Mouse (Mus musculus) embryonic facial prominence, embryonic 14.5 days (tissue): ENCODE data around the gene Man1c1. TPM values are rescaled to one million over a fixed set of nuclear protein-coding genes. Genes with fewer than 3 reads are reported as not detected.

ENCODE experiments used
- ATAC-seq: fragments of 200-750 bp; cut with Nextera tagmentation; 2 replicates; pipeline ENCODE4 v1.8.0; 2017; ENCODE audit warnings: low read depth, moderate number of reproducible peaks, moderate TSS enrichment
- DNase-seq: peaks from one replicate; pipeline ENCODE4 v3.0.0-alpha.2; 2015; ENCODE audit warnings: low spot score
- H3K27ac ChIP-seq: fragments of 300-500 bp; sonication (generic); replicated peaks from 2 replicates; pipeline ENCODE4 v1.5.1; 2014; ENCODE audit warnings: low read depth, mild to moderate bottlenecking, low read length, moderate library complexity
- H3K27me3 ChIP-seq: fragments of 300-500 bp; sonication (generic); replicated peaks from 2 replicates; pipeline ENCODE4 v1.6.1; 2014; ENCODE audit warnings: low read length; ENCODE audit not compliant: control insufficient read depth, insufficient read depth
- H3K36me3 ChIP-seq: fragments of 300-500 bp; sonication (generic); 2 replicates; pipeline ENCODE4 v1.6.1; 2014; ENCODE audit warnings: low read length, mixed read lengths; ENCODE audit not compliant: control insufficient read depth, insufficient read depth
- H3K4me1 ChIP-seq: fragments of 300-500 bp; sonication (generic); 2 replicates; pipeline ENCODE4 v1.6.1; 2014; ENCODE audit warnings: antibody characterized with exemption, low read length; ENCODE audit not compliant: control insufficient read depth, insufficient read depth
- H3K4me2 ChIP-seq: fragments of 300-500 bp; sonication (generic); 2 replicates; pipeline ENCODE4 v1.6.1; 2014; ENCODE audit warnings: low read depth, mild to moderate bottlenecking, low read length, moderate library complexity, mixed read lengths
- H3K4me3 ChIP-seq: fragments of 300-500 bp; sonication (generic); 2 replicates; pipeline ENCODE4 v1.5.1; 2014; ENCODE audit warnings: low read depth, mild to moderate bottlenecking, low read length
- H3K9ac ChIP-seq: fragments of 300-500 bp; sonication (generic); 2 replicates; pipeline ENCODE4 v1.6.1; 2014; ENCODE audit warnings: low read depth, mild to moderate bottlenecking, low read length, moderate library complexity, mixed read lengths
- H3K9me3 ChIP-seq: fragments of 300-500 bp; sonication (generic); 2 replicates; pipeline ENCODE4 v1.6.1; 2016; ENCODE audit warnings: low read length; ENCODE audit not compliant: control insufficient read depth
- WGBS: fragments of 180-500 bp; shearing (Covaris S2); extraction: QIAGEN DNeasy Blood & Tissue Kit; methylation state at CpG from one replicate; pipeline ENCODE4 v1.1.7; 2014; 5-methylcytosine and 5-hydroxymethylcytosine counted together
- polyA plus RNA-seq: library from polyadenylated mRNA; unstranded; fragments of >200 nt; fragmentation: Nextera tagmentation; extraction: Ambion mirVana; gene quantifications from 2 replicates; pipeline ENCODE4 v1.2.1, GENCODE M21; 2014

Gene Man1c1
- 5.1 and 6.5 TPM in 2 replicates for polyA plus RNA-seq

DNA sequence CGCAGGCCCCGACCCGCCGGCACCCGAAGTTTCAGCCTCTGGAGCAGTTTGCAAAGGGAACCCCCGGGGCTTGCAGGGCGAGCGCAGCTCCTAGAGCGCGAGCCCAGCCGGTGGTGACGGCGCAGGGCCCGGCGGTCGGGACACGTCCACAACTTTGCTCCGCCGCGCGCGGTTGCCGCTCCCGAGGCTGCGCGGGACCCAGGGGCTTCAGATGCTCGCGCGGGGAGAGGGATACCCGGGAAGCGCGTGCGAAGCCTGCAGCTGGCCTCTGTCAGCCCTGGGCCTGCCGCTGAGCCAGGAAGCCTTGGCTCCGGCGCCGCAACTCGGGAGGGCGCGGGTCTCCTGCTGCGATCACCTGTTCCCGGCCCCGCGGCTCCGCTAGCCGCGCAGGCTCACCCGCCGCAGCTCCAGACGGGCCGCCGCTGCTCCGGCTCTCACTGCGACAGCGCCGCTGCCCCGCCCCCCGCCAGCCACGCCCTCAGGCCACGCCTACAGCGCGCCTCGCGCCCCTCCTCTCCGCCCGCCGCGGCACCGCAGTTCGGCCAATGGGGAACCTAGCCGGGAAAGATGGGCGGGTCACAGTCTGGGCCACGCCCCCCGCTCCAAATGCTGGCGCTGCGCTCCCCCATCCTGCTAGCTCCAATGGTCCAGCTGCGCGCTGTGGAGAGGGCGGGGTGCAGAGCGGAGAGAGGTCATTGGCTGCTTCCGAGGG, at the start of gene Man1c1:
Gene Man1c1 (minus strand): TSS at position 456 of the 712 bp plus-strand sequence.
- H3K9ac ChIP-seq, result peak within 1 kb of the TSS; percentile 75
- H3K36me3 ChIP-seq, result no peaks in the 10 kb centered on the region
- peak within 1 kb of the TSS; percentile 100 for H3K4me2 ChIP-seq
- peak within 1 kb of the TSS; percentile 66 for H3K4me3 ChIP-seq
- DNase-seq (peak; percentile 98), ATAC-seq (peak; percentile 96)
- peaks cover 11% of the 10 kb centered on the region; the same call in 1 of the 2 replicates for H3K4me1 ChIP-seq
- peaks cover 25% of the 10 kb centered on the region for H3K27me3 ChIP-seq
- H3K9me3 ChIP-seq, result no peaks in the 10 kb centered on the region
- no peak within 1 kb of the TSS for H3K27ac ChIP-seq
- WGBS, result 0% methylated on average over 9 of the region's 81 CpGs

DNA sequence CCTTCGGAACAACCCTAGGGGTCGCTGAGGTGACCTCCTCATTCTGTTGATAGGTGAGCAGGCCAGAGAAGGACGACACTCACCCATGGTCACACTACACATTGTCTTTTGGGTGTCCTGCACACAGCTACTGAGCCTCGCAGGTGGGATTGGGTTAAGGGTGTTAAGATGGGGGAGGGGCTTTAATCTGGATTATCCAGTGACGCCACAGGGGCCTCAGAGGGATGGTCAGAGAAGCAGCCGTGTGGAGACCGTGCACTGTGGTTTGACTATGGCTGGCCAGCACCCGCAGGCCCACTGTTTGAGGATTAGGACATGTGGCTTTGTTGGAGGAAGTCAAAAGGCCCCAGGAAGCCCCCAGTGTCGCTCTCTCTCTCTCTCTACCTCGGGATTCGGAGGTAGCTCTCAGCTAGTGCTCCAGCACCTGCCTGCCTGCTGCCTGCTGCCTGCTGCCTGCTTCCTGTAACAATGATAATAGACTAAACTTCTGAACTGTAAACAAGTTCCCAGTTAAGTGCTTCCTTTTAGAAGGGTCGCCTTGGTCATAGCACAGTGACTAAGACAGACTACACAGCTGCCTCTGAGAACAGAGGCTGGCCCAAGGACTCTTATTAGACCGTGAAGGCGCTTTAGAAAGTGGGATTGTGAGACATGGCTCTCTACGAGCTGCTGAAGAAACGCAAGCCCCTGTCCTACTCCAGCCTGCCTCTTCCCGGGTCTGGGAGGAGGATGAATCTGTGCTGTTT, 49.6 kb upstream of the Man1c1 start:
- 48% methylated on average over 17 of the region's 17 CpGs for WGBS
- Histone ChIP-seq H3K36me3 (peaks cover 16% of the 10 kb centered on the region), H3K4me2 (no peak overlapping the region), H3K9me3 (no peaks in the 10 kb centered on the region), H3K4me3 (no peak overlapping the region), H3K4me1 (peaks cover 17% of the 10 kb centered on the region), H3K27me3 (no peaks in the 10 kb centered on the region), H3K27ac (no peak overlapping the region), H3K9ac (no peak overlapping the region)
- ATAC-seq, result no peak
- DNase-seq, result no peak

DNA sequence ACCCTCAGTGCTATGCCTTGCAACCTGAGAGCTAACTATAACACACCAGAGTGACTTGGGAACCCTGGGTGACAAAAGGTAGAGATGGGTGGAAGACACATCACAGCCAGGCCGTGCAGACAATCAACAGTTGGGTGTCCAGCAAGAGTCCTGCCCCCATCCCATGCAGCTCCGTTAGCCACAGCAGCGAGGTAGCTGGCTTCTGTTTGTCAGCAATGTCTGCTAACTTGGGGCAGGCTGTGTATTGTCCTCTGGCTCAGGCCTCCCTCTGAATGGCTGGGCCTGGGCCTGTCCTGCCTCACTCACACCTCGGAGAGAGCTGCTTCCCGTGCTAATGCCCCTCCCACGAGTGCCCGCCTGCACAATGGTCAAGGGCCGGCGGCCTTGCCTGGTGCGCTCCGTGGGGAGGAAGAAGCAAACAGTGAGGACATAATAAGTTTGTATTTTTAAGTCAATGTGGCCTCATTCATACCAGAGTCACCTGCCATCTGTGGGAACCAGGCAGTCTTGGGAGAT, 48.9 kb upstream of the Man1c1 start:
- no peak for DNase-seq
- peaks cover 23% of the 10 kb centered on the region for H3K36me3 ChIP-seq
- H3K27me3 ChIP-seq, result no peaks in the 10 kb centered on the region
- peaks cover 17% of the 10 kb centered on the region for H3K4me1 ChIP-seq
- H3K9ac ChIP-seq, result no peak overlapping the region
- ATAC-seq, result no peak
- H3K27ac ChIP-seq, result no peak overlapping the region
- no peaks in the 10 kb centered on the region for H3K9me3 ChIP-seq
- no peak overlapping the region for H3K4me3 ChIP-seq
- WGBS, result 69% methylated on average over 11 of the region's 11 CpGs
- no peak overlapping the region for H3K4me2 ChIP-seq

DNA sequence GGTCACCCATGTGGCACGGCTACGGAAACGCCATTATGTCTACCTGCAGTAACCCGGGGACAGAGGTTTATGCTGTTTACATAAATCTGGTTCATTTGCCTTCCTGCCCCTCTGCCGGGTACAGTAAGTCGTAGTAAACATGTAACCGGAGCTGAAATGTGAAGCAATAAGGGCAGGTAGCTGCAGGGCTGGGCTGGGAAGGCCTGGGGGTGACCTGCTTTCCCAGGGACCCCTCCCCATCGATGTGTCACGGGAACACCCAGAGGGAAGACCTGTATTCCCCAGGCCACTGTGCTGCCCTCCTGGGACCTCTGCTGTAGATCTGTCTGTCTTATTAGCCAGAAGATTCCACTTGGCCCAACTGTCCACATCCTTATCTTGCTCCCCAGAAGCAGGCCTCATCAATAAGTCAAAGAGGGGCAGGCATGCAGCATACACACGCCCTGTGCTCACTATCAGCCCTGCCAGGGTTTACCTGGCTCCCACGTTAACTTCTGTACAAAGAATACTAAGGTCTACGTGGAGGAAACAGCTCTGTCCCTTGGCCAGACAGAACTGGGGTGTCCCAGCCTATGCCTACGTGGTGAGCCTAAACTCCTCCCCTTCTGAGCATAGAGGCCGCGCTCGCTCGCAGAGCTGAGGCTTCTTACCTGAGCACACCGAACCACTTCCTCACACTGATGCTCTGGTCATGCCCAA, 47.7 kb upstream of the Man1c1 start:
- 63% methylated on average over 18 of the region's 18 CpGs for WGBS
- Histone ChIP-seq H3K9ac (no peak overlapping the region), H3K27me3 (no peaks in the 10 kb centered on the region), H3K4me3 (no peak overlapping the region), H3K4me1 (peaks cover 17% of the 10 kb centered on the region), H3K4me2 (no peak overlapping the region), H3K36me3 (peaks cover 34% of the 10 kb centered on the region), H3K27ac (0 out of 2 replicates have a peak overlapping the region, but pooled peaks have one; percentile 33), H3K9me3 (no peaks in the 10 kb centered on the region)
- DNase-seq, result no peak
- ATAC-seq, result no peak

DNA sequence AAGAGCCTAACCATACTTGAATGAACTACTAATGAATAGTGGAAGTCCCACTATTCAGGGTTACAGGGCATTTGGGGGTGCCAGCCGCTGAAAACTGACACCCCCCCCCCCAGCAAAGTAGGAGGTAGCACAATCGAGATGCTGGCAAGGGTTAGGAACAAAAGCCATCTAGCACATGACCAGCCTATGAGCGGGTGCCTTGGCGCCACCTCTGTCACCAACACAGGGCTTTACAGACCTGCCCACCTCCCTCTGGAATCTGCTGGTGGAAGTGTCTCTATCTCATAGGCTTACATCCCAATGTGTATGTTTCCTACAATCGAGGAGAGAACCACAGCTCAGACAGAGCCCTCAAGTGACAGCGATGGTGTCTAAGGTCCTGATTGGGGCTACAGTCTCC, 46.7 kb upstream of the Man1c1 start:
- no peaks in the 10 kb centered on the region for H3K9me3 ChIP-seq
- H3K27me3 ChIP-seq, result no peaks in the 10 kb centered on the region
- no peak for DNase-seq
- peaks cover 17% of the 10 kb centered on the region for H3K4me1 ChIP-seq
- WGBS, result 71% methylated on average over 6 of the region's 6 CpGs
- no peak overlapping the region for H3K9ac ChIP-seq
- no peak overlapping the region for H3K4me2 ChIP-seq
- no peak for ATAC-seq
- H3K36me3 ChIP-seq, result peaks cover 44% of the 10 kb centered on the region
- peak overlapping the region; percentile 61; the same call in 1 of the 2 replicates for H3K27ac ChIP-seq
- no peak overlapping the region for H3K4me3 ChIP-seq

DNA sequence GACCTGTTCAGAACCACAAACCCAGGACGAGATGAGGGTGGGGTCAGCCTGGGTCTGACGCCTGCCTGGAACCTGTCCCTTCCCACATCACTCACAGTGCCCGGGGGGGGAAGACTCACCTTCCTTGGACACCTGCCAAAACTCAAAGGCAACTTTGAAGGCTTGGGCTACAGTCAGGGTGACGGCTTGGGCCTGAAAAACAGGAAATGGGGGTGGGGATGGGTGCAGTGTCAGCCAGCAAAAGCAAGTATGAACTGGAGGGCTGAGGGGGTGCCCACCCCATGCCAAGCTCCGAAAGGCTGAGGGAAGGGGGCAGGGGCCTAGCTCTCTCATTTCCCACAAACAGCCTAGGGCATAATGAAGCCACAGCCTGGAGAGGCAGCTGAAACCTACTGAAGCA, 46.2 kb upstream of the Man1c1 start:
- Histone ChIP-seq H3K9me3 (no peaks in the 10 kb centered on the region), H3K4me1 (peaks cover 17% of the 10 kb centered on the region), H3K27ac (peak overlapping the region; percentile 61; the same call in 1 of the 2 replicates), H3K9ac (no peak overlapping the region), H3K4me3 (no peak overlapping the region), H3K27me3 (no peaks in the 10 kb centered on the region), H3K36me3 (peaks cover 48% of the 10 kb centered on the region), H3K4me2 (no peak overlapping the region)
- WGBS, result 57% methylated on average over 5 of the region's 5 CpGs
- DNase-seq (peak; percentile 79), ATAC-seq (peak; percentile 60)

DNA sequence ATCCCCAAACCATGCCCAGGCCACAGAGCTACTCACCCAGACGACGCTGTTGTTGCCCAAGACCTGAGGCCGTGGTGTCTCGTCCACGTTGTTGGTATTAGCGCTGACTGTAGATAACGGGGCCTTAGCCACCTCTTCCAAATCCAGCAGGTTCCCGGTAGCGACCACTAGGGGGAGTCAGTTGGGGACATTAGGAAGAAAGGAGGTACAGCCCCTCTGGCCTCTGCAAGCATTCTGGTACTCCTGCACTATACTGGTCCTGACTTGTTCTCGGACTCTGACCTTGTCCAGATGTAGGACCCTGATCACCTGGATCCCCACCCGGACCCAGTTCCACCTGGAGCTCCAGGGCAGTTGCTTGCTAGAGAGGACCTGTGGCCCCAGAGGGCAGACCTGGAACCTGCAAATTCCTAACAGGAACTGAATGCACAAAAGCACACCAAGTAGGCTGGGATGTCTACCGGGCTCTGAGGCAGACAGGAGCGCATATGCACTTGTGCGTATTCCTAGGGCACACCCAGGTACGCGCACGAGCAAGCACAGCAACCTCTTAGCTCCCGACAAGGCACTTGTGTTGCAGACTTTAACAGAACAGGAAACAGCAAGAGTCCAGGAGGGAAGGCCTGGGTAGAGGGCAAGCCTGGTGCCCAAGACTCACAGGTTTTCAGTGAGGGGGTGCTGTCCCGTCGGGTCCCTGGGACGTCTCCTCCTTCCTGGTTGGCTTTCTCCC, 45.4 kb upstream of the Man1c1 start:
- ATAC-seq (no peak), DNase-seq (no peak)
- Histone ChIP-seq H3K27ac (0 out of 2 replicates have a peak overlapping the region, but pooled peaks have one; percentile 48), H3K4me3 (no peak overlapping the region), H3K9ac (no peak overlapping the region), H3K4me1 (peaks cover 20% of the 10 kb centered on the region), H3K4me2 (no peak overlapping the region), H3K27me3 (no peaks in the 10 kb centered on the region), H3K36me3 (peaks cover 48% of the 10 kb centered on the region), H3K9me3 (no peaks in the 10 kb centered on the region)
- 65% methylated on average over 21 of the region's 21 CpGs for WGBS
